Mouse (Mus musculus) CH12.LX (cell line): ENCODE results near the gene Dmd.

Source experiments
- CTCF ChIP-seq, 2 experiments: IDR thresholded peaks in 1 of 2; conservative IDR thresholded peaks in 1 of 2; 2 replicates each; pipeline ENCODE4 v1.5.1; 2011 to 2012; ENCODE audit warnings: low read depth in 2 of 2, low read length in 2 of 2, improper control_type of control experiment in 1 of 2, inconsistent platforms in 1 of 2, mild to moderate bottlenecking in 1 of 2, moderate library complexity in 1 of 2
- IRF4 ChIP-seq: IDR thresholded peaks from 2 replicates; pipeline ENCODE4 v1.6.1; 2014; ENCODE audit warnings: low read depth, mild to moderate bottlenecking, inconsistent platforms, low read length, improper control_type of control experiment
- MEF2A ChIP-seq: IDR thresholded peaks from 2 replicates; pipeline ENCODE4 v1.6.1; 2014; ENCODE audit warnings: low read depth, mild to moderate bottlenecking, inconsistent platforms, low read length, improper control_type of control experiment, borderline replicate concordance
- ZC3H11A ChIP-seq: IDR thresholded peaks from 2 replicates; pipeline ENCODE4 v1.6.1; 2012; ENCODE audit warnings: low read depth, mild to moderate bottlenecking, inconsistent platforms, low read length, improper control_type of control experiment

GRCm38 (mm10) chrX:84001294-84001693 lies 1052.6 kb downstream of the Dmd start:
- TF ChIP-seq MEF2A (no peak), ZC3H11A (no peak), CTCF (conservative IDR thresholded peaks at IDR 0.05 in 1 of 2, IDR thresholded peaks at IDR 0.05 in 1 of 2; ENCODE audit: low read depth in 2 of 2, low read length in 2 of 2) (peak in 1 of 2 experiments; percentile 10; a peak in 1 of 4 replicates), IRF4 (no peak)
